In the genomic region with DNA sequence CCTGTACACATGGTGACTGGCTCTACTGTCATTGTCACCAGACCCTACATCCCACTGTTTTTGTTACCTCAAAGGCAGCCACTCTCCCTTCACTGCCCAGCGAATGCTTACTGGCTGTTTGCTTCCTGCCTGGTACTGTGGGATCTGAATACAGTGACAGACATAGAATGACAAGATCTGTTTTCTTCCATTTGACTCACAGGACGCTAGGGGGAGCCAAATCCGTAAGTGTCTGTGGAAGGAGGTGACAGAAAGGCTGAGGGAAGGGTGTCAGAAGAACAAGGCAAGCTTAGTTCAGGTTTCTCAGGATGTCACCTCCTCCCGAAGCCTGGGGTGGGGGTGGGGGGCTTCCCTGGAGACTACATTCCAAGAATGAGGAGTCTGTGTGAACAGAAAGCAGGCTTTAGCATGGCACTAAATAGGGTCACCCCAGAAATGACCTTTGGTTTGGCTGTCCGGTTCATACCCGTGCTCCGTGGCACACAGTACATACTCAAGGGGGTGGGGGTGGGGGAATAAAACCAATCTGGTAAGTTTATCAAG, we compare ENCODE assay signal across 8 mouse cellular contexts. TPM values are rescaled to one million over a fixed set of nuclear protein-coding genes. Genes with fewer than 3 reads are reported as not detected.
DNase-seq lines count a peak whose midpoint lies in the region; ATAC-seq and TF ChIP-seq lines count a peak whose summit lies in the region.

No protein-coding gene starts in this region.

- H3K27me3 ChIP-seq in intestine, postnatal 0 days (replicated peaks; ENCODE audit: control insufficient read depth, insufficient read depth, low read length) = no peaks in the 10 kb centered on the region
- no peaks in the 10 kb centered on the region for H3K27me3 ChIP-seq in midbrain, embryonic 11.5 days (ENCODE audit: control insufficient read depth, insufficient read depth, low read length)
- H3K27me3 ChIP-seq in small intestine, adult 2 months (ENCODE audit: control insufficient read depth, insufficient read depth, low read length) = no peaks in the 10 kb centered on the region

- intact Hi-C loops in gastrocnemius, postnatal 36 days (cut with DNase I) = loop anchor here (1.0 to 5.0 kb wide), 6 partner anchors 216 to 968 kb away; no protein-coding TSS in a partner anchor
- intact Hi-C loops in left cerebral cortex, postnatal 4 days (cut with DNase I) = loop anchor here (2.0 to 10.0 kb wide), 7 partner anchors 244 to 964 kb away; a partner anchor contains a TSS

- peak; percentile 74 for DNase-seq in B cell, adult 2 months
- DNase-seq in adrenal gland, adult 2 months = peak; percentile 77
- peak; percentile 90 for DNase-seq in embryo, embryonic 11 days
- DNase-seq in gastrocnemius, postnatal 36 days = peak; percentile 31 to 70
- peak; percentile 80 for DNase-seq in left cerebral cortex, postnatal 4 days
- DNase-seq in midbrain, embryonic 11.5 days (ENCODE audit: low spot score, missing footprints) = peak; percentile 94

- no peak for TF ChIP-seq POLR2A in small intestine, adult 2 months (IDR thresholded peaks at IDR 0.05; ENCODE audit: low read depth, low read length)

- H3K9me3 ChIP-seq in intestine, postnatal 0 days (ENCODE audit: control insufficient read depth) = no peaks in the 10 kb centered on the region
- no peaks in the 10 kb centered on the region for H3K9me3 ChIP-seq in midbrain, embryonic 11.5 days (ENCODE audit: control insufficient read depth, low read length)

- H3K4me2 ChIP-seq in intestine, postnatal 0 days (replicated peaks; ENCODE audit: low read depth) = peak overlapping the region; percentile 40
- H3K4me2 ChIP-seq in midbrain, embryonic 11.5 days = no peak overlapping the region

- no peaks in the 10 kb centered on the region for H3K4me1 ChIP-seq in intestine, postnatal 0 days (replicated peaks; ENCODE audit: control insufficient read depth, insufficient read depth, low read length)
- no peaks in the 10 kb centered on the region for H3K4me1 ChIP-seq in midbrain, embryonic 11.5 days (ENCODE audit: control insufficient read depth, insufficient read depth, low read length)
- no peaks in the 10 kb centered on the region for H3K4me1 ChIP-seq in small intestine, adult 2 months (ENCODE audit: control insufficient read depth, insufficient read depth, insufficient read length, low read length)

- no peaks in the 10 kb centered on the region for H3K36me3 ChIP-seq in intestine, postnatal 0 days (ENCODE audit: control insufficient read depth, insufficient read depth)
- no peaks in the 10 kb centered on the region for H3K36me3 ChIP-seq in midbrain, embryonic 11.5 days (ENCODE audit: control insufficient read depth, insufficient read depth, low read length)
- H3K36me3 ChIP-seq in small intestine, adult 2 months (ENCODE audit: control insufficient read depth, insufficient read depth, low read length) = no peaks in the 10 kb centered on the region

- WGBS in intestine, postnatal 0 days = 13% methylated on average over 7 of the region's 7 CpGs
- WGBS in midbrain, embryonic 11.5 days = 32% methylated on average over 7 of the region's 7 CpGs
- 9% methylated on average over 7 of the region's 7 CpGs for WGBS in small intestine, adult 2 months

- H3K27ac ChIP-seq in intestine, postnatal 0 days (ENCODE audit: low read depth, low read length) = no peak overlapping the region
- no peak overlapping the region for H3K27ac ChIP-seq in midbrain, embryonic 11.5 days (ENCODE audit: low read depth, low read length)
- H3K27ac ChIP-seq in small intestine, adult 2 months (ENCODE audit: insufficient read depth, low read depth, low read length) = no peak overlapping the region

- peak; percentile 56; the same call in 1 of the 2 replicates for ATAC-seq in intestine, postnatal 0 days
- ATAC-seq in midbrain, embryonic 11.5 days (ENCODE audit: low FRiP score) = peak; percentile 84

- peak; percentile 96 for TF ChIP-seq CTCF in intestine, postnatal 0 days (IDR thresholded peaks at IDR 0.05; ENCODE audit: low read depth)
- TF ChIP-seq CTCF in small intestine, adult 2 months (IDR thresholded peaks at IDR 0.05; ENCODE audit: extremely low read depth, insufficient read length, insufficient replicate concordance, low read depth, low read length) = peak; percentile 61; the same call in 1 of the 2 replicates

- no peak overlapping the region for H3K4me3 ChIP-seq in intestine, postnatal 0 days (ENCODE audit: low read depth, low read length)
- H3K4me3 ChIP-seq in midbrain, embryonic 11.5 days (ENCODE audit: low read depth, low read length) = no peak overlapping the region
- H3K4me3 ChIP-seq in small intestine, adult 2 months (ENCODE audit: low read depth, low read length) = peak overlapping the region; percentile 42

- no peak overlapping the region for H3K9ac ChIP-seq in intestine, postnatal 0 days (ENCODE audit: low read depth, low read length)
- H3K9ac ChIP-seq in midbrain, embryonic 11.5 days (ENCODE audit: low read length) = no peak overlapping the region

RNA-seq across cellular contexts. Expression of a gene that starts 43.6 kb away (rescaled TPM):
- 1 to 10 TPM; 2.7 to 3.6 TPM for total RNA-seq in adrenal gland, adult 2 months (2021)
- 1.3 and 1.5 TPM in 2 replicates for polyA plus RNA-seq in adrenal gland, adult 2 months (2012; rRNA removed)
- total RNA-seq in gastrocnemius, postnatal 36 days (2021) = 100 to 1,000 TPM in 1 of 2 experiments, 10 to 100 TPM in 1; 87.5 to 122 TPM
- polyA plus RNA-seq in intestine, postnatal 0 days (2015; fragmentation: Nextera tagmentation; extraction: Ambion mirVana) = 6.3 and 7.1 TPM in 2 replicates
- 1 to 10 TPM; 1.2 to 2.1 TPM for total RNA-seq in left cerebral cortex, postnatal 4 days (2021)
- polyA plus RNA-seq in midbrain, embryonic 11.5 days (2014; fragmentation: Nextera tagmentation; extraction: Ambion mirVana) = 1.6 and 1.8 TPM in 2 replicates
- polyA plus RNA-seq in small intestine, adult 2 months (2012; rRNA removed) = 2.2 TPM in 2 replicates
